Mouse (Mus musculus) embryonic facial prominence, embryonic 11.5 days (tissue): ENCODE measurements around the gene Aasdhppt. TPM values are rescaled to one million over a fixed set of nuclear protein-coding genes. Genes with fewer than 3 reads are reported as not detected.
A peak's percentile ranks its signal among the peaks of the same experiment; 100 is the strongest.

Experiments used
- ATAC-seq: fragments of 200-750 bp; cut with Nextera tagmentation; replicated peaks from 2 replicates; pipeline ENCODE4 v1.8.0; 2017; ENCODE audit warnings: low read depth; ENCODE audit not compliant: insufficient number of reproducible peaks, low FRiP score, low TSS enrichment
- DNase-seq: peaks from one replicate; pipeline ENCODE4 v3.0.0-alpha.2; 2015; ENCODE audit warnings: low spot score
- H3K27ac ChIP-seq: fragments of 300-500 bp; sonication (generic); replicated peaks from 2 replicates; pipeline ENCODE4 v1.5.1; 2014; ENCODE audit warnings: mild to moderate bottlenecking, low read depth, low read length, control low read depth
- H3K27me3 ChIP-seq: fragments of 300-500 bp; sonication (generic); 2 replicates; pipeline ENCODE4 v1.6.1; 2014; ENCODE audit warnings: mild to moderate bottlenecking, low read length, moderate library complexity, mixed read lengths; ENCODE audit not compliant: control insufficient read depth, insufficient read depth
- H3K36me3 ChIP-seq: fragments of 300-500 bp; sonication (generic); replicated peaks from 2 replicates; pipeline ENCODE4 v1.6.1; 2014; ENCODE audit warnings: low read depth, mild to moderate bottlenecking, low read length, moderate library complexity, mixed read lengths; ENCODE audit not compliant: control insufficient read depth, insufficient read depth
- H3K4me1 ChIP-seq: fragments of 300-500 bp; sonication (generic); 2 replicates; pipeline ENCODE4 v1.6.1; 2014; ENCODE audit warnings: low read length, mixed read lengths; ENCODE audit not compliant: control insufficient read depth, insufficient read depth
- H3K4me2 ChIP-seq: fragments of 300-500 bp; sonication (generic); 2 replicates; pipeline ENCODE4 v1.6.1; 2014; ENCODE audit warnings: low read depth, mild to moderate bottlenecking, control low read depth, low read length, moderate library complexity
- H3K4me3 ChIP-seq: fragments of 300-500 bp; sonication (generic); 2 replicates; pipeline ENCODE4 v1.5.1; 2014; ENCODE audit warnings: low read depth, low read length, control low read depth
- H3K9ac ChIP-seq: fragments of 300-500 bp; sonication (generic); replicated peaks from 2 replicates; pipeline ENCODE4 v1.6.1; 2014; ENCODE audit warnings: mild to moderate bottlenecking, control low read depth, low read length
- H3K9me3 ChIP-seq: fragments of 300-500 bp; sonication (generic); replicated peaks from 2 replicates; pipeline ENCODE4 v1.6.1; 2016; ENCODE audit warnings: mild to moderate bottlenecking, low read length, inconsistent platforms, mixed read lengths; ENCODE audit not compliant: control insufficient read depth
- WGBS: fragments of 180-500 bp; shearing (Covaris S2); extraction: QIAGEN DNeasy Blood & Tissue Kit; methylation state at CpG from one replicate; pipeline ENCODE4 v1.1.7; 2014; 5-methylcytosine and 5-hydroxymethylcytosine counted together
- polyA plus RNA-seq: library from polyadenylated mRNA; unstranded; fragments of >200 nt; fragmentation: Nextera tagmentation; extraction: Ambion mirVana; gene quantifications from 2 replicates; pipeline ENCODE4 v1.2.1, GENCODE M21; 2014

Gene Aasdhppt
- polyA plus RNA-seq, 1 experiment from 2014 or later = 50.7 TPM

DNA sequence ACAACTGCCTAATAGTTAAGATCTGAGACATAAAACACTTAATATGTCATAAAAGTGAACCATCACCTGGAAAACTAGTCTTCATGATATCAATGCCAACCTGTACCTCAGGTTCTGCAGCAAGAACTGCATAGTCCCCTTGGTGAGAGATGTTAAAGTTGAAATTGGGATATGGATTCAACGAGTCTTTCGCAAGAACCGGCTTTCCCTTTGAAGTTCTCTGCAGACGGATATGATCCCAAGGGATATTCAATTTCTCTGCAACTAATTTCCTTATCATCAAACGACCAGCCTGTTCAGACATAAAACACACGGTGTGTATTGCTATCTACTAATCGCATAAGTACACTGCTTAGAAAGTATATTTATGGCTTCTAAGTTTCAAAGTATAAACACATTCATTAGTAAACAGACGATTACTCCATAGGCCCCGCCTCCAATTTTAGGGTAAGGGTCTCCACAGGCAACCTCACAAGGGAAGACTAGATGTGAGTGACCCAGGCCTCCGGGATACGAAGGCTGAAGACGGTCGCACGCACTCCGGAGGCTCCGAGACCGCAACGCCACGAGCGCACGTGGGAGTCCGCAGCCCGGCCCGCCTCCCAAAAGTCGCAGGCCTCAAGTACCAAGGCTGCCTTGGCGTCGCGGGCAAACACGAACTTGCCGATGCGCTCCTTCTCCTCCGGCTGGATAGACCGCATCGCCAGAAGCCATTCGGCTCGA is 482 bp downstream of the Aasdhppt start:
- Histone ChIP-seq H3K4me1 (no peaks in the 10 kb centered on the region), H3K4me3 (peak overlapping the region; percentile 54), H3K27me3 (no peaks in the 10 kb centered on the region), H3K36me3 (no peaks in the 10 kb centered on the region), H3K27ac (0 out of 2 replicates have a peak overlapping the region, but pooled peaks have one; percentile 28), H3K9me3 (no peaks in the 10 kb centered on the region), H3K9ac (peak overlapping the region; percentile 68), H3K4me2 (peak overlapping the region; percentile 57)
- ATAC-seq (peak; percentile 44; the same call in 1 of the 2 replicates), DNase-seq (peak; percentile 31)
- under 1% methylated on average over 36 of the region's 36 CpGs for WGBS

DNA sequence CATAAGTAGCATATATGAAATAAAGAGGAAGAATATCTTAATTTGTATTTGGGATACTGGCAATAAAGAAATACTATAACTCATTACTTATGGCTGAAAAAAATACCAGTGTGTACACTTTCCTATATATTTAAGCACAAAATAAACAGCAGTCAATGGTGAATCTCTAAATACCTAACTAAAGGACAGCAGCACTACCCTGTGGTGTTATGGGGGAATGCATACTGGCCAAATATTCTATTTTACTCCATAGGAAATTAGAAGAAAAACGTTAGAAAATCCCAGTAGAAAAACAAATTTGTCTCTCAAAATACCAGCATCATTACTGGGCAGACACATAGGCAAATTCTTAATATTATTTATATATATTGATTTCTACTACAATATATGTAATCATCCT is 4.4 kb downstream of the Aasdhppt start:
- WGBS = 60% methylated on average over 1 of the region's 1 CpGs
- ATAC-seq (no peak), DNase-seq (no peak)
- no peaks in the 10 kb centered on the region for H3K27me3 ChIP-seq
- no peak overlapping the region for H3K27ac ChIP-seq
- H3K9me3 ChIP-seq = no peaks in the 10 kb centered on the region
- no peaks in the 10 kb centered on the region for H3K36me3 ChIP-seq
- H3K4me3 ChIP-seq = no peak overlapping the region
- H3K4me1 ChIP-seq = no peaks in the 10 kb centered on the region
- no peak overlapping the region for H3K9ac ChIP-seq
- H3K4me2 ChIP-seq = no peak overlapping the region

DNA sequence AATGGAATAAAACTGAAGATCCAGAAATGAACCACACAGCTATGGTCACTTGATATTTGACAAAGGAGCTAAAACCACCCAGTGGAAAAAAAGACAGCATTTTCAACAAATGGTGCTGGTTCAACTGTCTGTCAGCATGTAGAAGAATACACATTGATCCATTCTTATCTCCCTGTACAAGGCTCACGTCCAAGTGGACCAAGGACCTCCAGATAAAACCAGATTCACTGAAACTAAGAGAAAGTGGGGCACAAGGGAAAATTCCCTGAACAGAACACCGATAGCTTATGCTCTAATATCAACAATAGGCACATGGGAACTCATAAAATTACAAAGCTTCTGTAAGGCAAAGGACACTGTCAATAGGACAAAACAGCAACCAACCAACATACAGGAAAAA is 8.8 kb downstream of the Aasdhppt start:
- Histone ChIP-seq H3K9ac (no peak overlapping the region), H3K4me1 (no peaks in the 10 kb centered on the region), H3K27me3 (no peaks in the 10 kb centered on the region), H3K4me2 (no peak overlapping the region), H3K9me3 (no peaks in the 10 kb centered on the region), H3K27ac (no peak overlapping the region), H3K36me3 (no peaks in the 10 kb centered on the region), H3K4me3 (no peak overlapping the region)
- ATAC-seq (no peak), DNase-seq (no peak)
- WGBS = 88% methylated on average over 2 of the region's 2 CpGs

GRCm38 (mm10) chr9:4283850-4284249 is 25.4 kb downstream of the Aasdhppt start:
- 11% methylated on average over 3 of the region's 3 CpGs for WGBS
- H3K9ac ChIP-seq = no peak overlapping the region
- DNase-seq (no peak), ATAC-seq (no peak)
- no peak overlapping the region for H3K4me3 ChIP-seq
- no peak overlapping the region for H3K27ac ChIP-seq
- no peak overlapping the region for H3K4me2 ChIP-seq
- H3K4me1 ChIP-seq = no peaks in the 10 kb centered on the region
- H3K9me3 ChIP-seq = no peaks in the 10 kb centered on the region
- H3K27me3 ChIP-seq = no peaks in the 10 kb centered on the region
- H3K36me3 ChIP-seq = no peaks in the 10 kb centered on the region

DNA sequence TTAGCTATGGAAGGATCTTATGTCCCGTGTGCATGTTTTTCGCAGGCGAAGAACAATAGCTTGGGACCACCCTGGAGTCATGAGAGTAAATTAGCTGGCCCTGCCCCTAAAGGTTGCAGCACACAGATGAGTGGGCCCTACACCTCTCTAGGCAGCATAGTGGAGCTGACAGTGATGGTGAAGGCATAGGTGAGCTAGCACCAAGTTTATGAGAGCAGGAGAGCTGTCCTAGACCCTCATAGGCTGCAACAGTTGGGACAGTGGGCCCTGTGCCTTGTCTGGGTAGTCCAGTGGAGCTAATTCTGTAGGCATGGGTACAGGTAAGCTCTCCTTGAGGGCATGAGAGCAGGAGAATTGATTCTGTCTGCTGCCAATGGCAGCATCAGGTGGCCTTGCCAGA is 42.4 kb downstream of the Aasdhppt start:
- H3K4me3 ChIP-seq = no peak overlapping the region
- DNase-seq (no peak), ATAC-seq (no peak)
- H3K27me3 ChIP-seq = no peaks in the 10 kb centered on the region
- no peak overlapping the region for H3K27ac ChIP-seq
- no peak overlapping the region for H3K9ac ChIP-seq
- H3K4me1 ChIP-seq = no peaks in the 10 kb centered on the region
- no peaks in the 10 kb centered on the region for H3K9me3 ChIP-seq
- H3K36me3 ChIP-seq = no peaks in the 10 kb centered on the region
- 93% methylated on average over 3 of the region's 3 CpGs for WGBS
- H3K4me2 ChIP-seq = no peak overlapping the region

- H3K4me3 ChIP-seq = peak overlapping the region; percentile 9; the same call in 1 of the 2 replicates
- no peak for ATAC-seq
- 64% methylated on average over 12 of the region's 12 CpGs for WGBS
- no peak overlapping the region for H3K4me2 ChIP-seq
- H3K9ac ChIP-seq = no peak overlapping the region
- DNase-seq = no peak
- no peaks in the 10 kb centered on the region for H3K27me3 ChIP-seq
- H3K36me3 ChIP-seq = no peaks in the 10 kb centered on the region
- H3K9me3 ChIP-seq = peaks cover 6% of the 10 kb centered on the region; the same call in 1 of the 2 replicates
- no peaks in the 10 kb centered on the region for H3K4me1 ChIP-seq
- no peak overlapping the region for H3K27ac ChIP-seq
Observed at GRCm38 (mm10) chr9:4260746-4261090, 48.6 kb downstream of the Aasdhppt start.

DNA sequence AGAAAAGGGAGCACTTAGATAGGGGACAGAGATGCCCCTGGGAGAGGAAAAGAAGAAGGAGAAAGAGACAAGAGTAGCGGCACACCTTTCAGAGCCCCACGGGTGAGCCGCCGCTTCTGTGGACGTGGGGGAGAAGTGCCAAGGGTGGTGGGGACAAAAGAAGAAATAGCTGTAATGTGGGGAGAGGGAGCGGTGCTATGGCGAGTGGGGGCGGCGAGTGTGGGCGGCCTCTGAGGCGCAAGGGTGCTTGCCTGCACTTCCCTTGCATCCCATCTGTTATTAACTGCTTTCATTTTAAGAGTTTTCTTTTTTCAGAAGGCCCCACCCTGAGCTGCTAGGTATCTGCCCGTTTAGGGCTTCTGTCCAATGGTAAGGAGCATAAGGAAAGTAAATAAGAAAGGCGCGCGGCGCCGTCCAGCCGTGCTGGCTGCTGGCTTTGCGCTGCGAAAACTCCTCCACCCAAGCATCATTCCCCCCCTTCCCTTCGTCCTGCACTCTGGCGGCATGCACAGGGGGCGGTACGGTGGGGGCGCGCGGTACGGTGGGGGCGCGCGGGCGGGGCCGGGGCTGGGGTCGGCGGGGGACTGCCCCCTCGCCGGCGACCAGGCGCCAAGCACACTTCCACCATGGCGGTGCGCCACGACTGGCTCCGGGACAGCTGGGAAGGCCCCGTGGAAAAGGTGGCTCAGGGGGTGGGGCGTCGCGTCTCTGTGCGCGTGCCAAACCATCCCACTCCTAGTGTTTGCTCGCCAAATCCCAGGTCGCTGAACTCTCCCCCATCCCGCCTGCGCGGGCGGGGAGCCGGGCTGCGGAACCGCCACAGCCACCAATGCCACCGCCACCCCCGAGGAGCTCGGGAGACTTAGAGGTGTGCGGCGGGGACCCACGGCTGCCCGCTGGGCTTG is 49.2 kb downstream of the Aasdhppt start:
- ATAC-seq (peak; percentile 44), DNase-seq (peak; percentile 82)
- H3K36me3 ChIP-seq = no peaks in the 10 kb centered on the region
- H3K9me3 ChIP-seq = peaks cover 6% of the 10 kb centered on the region; the same call in 1 of the 2 replicates
- H3K27ac ChIP-seq = no peak overlapping the region
- H3K4me3 ChIP-seq = peak overlapping the region; percentile 9
- 51% methylated on average over 63 of the region's 65 CpGs for WGBS
- no peak overlapping the region for H3K4me2 ChIP-seq
- no peak overlapping the region for H3K9ac ChIP-seq
- no peaks in the 10 kb centered on the region for H3K4me1 ChIP-seq
- no peaks in the 10 kb centered on the region for H3K27me3 ChIP-seq

DNA sequence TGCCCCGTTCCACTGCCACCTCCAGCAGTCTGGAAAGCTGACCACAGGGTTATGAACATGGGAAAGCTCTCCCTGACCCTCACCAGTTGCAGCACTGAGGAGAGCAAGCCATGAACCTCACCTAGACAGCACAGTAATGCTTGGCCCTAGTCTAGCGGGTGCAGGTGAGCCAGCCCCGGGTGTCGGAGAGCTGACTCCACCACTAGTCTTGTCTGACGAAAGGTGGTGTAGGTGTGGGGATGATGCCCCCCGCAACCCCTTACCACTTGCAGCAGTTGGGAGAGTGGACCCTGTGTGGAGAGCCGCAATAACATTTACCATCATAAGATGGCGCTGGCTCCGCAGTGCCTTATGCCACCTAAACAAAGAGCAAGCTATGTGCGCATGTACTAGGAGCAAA is 50.2 kb downstream of the Aasdhppt start:
- no peak overlapping the region for H3K4me3 ChIP-seq
- H3K9ac ChIP-seq = no peak overlapping the region
- no peak overlapping the region for H3K4me2 ChIP-seq
- 88% methylated on average over 10 of the region's 10 CpGs for WGBS
- no peak overlapping the region for H3K27ac ChIP-seq
- H3K36me3 ChIP-seq = no peaks in the 10 kb centered on the region
- no peaks in the 10 kb centered on the region for H3K27me3 ChIP-seq
- DNase-seq (no peak), ATAC-seq (no peak)
- H3K9me3 ChIP-seq = peaks cover 6% of the 10 kb centered on the region; the same call in 1 of the 2 replicates
- H3K4me1 ChIP-seq = no peaks in the 10 kb centered on the region
